8 mouse cellular contexts compared by ENCODE assay signal in genomic region chr2:17730957-17731830, GRCm38 (mm10). TPM values are rescaled to one million over a fixed set of nuclear protein-coding genes. Genes with fewer than 3 reads are reported as not detected.
DNase-seq lines count a peak whose midpoint lies in the region; ATAC-seq lines count a peak whose summit lies in the region.

Gene Nebl (minus strand): TSS chr2:17731464.

- peak within 1 kb of the TSS; percentile 97 for H3K4me2 ChIP-seq in heart, embryonic 12.5 days
- peak within 1 kb of the TSS; percentile 70 for H3K4me2 ChIP-seq in liver, embryonic 15.5 days
- peak within 1 kb of the TSS; percentile 81 for H3K4me2 ChIP-seq in neural tube, embryonic 13.5 days

- no peaks in the 10 kb centered on the region for H3K9me3 ChIP-seq in heart, embryonic 12.5 days (replicated peaks)
- no peaks in the 10 kb centered on the region for H3K9me3 ChIP-seq in liver, embryonic 15.5 days (replicated peaks)
- no peaks in the 10 kb centered on the region for H3K9me3 ChIP-seq in neural tube, embryonic 13.5 days

- DNase-seq in urinary bladder, adult 18-20 months (ENCODE audit: low spot score in 2 of 2): peak; percentile 15 to 31
- DNase-seq in urinary bladder, postnatal 10 days (ENCODE audit: low spot score): no peak
- DNase-seq in embryo, embryonic 11 days: peak; percentile 85
- peak; percentile 67 for DNase-seq in layer of hippocampus, adult 11-12 months (ENCODE audit: low spot score)
- peak; percentile 60 for DNase-seq in urinary bladder, postnatal 14 days (ENCODE audit: low spot score)

- ATAC-seq in heart, embryonic 12.5 days (ENCODE audit: insufficient number of reproducible peaks, low FRiP score): peak; percentile 69
- ATAC-seq in liver, embryonic 15.5 days (ENCODE audit: insufficient read depth): no peak
- peak; percentile 91 for ATAC-seq in neural tube, embryonic 13.5 days (ENCODE audit: low read depth)

- H3K27me3 ChIP-seq in heart, embryonic 12.5 days (replicated peaks): peaks cover 25% of the 10 kb centered on the region; the same call in 1 of the 2 replicates
- peaks cover 57% of the 10 kb centered on the region for H3K27me3 ChIP-seq in liver, embryonic 15.5 days
- peaks cover 37% of the 10 kb centered on the region for H3K27me3 ChIP-seq in neural tube, embryonic 13.5 days

- WGBS in heart, embryonic 12.5 days: under 1% methylated on average over 59 of the region's 59 CpGs
- under 1% methylated on average over 57 of the region's 59 CpGs for WGBS in liver, embryonic 15.5 days (ENCODE audit: insufficient replicate concordance)
- WGBS in neural tube, embryonic 13.5 days: under 1% methylated on average over 59 of the region's 59 CpGs

- H3K27ac ChIP-seq in heart, embryonic 12.5 days (ENCODE audit: poor library complexity, severe bottlenecking): no peak within 1 kb of the TSS
- no peak within 1 kb of the TSS for H3K27ac ChIP-seq in liver, embryonic 15.5 days (replicated peaks)
- H3K27ac ChIP-seq in neural tube, embryonic 13.5 days (replicated peaks): peak within 1 kb of the TSS; percentile 78

- peak within 1 kb of the TSS; percentile 73 for H3K9ac ChIP-seq in heart, embryonic 12.5 days
- no peak within 1 kb of the TSS for H3K9ac ChIP-seq in liver, embryonic 15.5 days
- H3K9ac ChIP-seq in neural tube, embryonic 13.5 days: peak within 1 kb of the TSS; percentile 85

- peaks cover 11% of the 10 kb centered on the region; the same call in 1 of the 2 replicates for H3K4me1 ChIP-seq in heart, embryonic 12.5 days (replicated peaks)
- H3K4me1 ChIP-seq in liver, embryonic 15.5 days (replicated peaks): peaks cover 8% of the 10 kb centered on the region; the same call in 1 of the 2 replicates
- peaks cover 24% of the 10 kb centered on the region for H3K4me1 ChIP-seq in neural tube, embryonic 13.5 days (replicated peaks)

- H3K36me3 ChIP-seq in heart, embryonic 12.5 days: no peaks in the 10 kb centered on the region
- H3K36me3 ChIP-seq in liver, embryonic 15.5 days (replicated peaks): no peaks in the 10 kb centered on the region
- H3K36me3 ChIP-seq in neural tube, embryonic 13.5 days: no peaks in the 10 kb centered on the region

- H3K4me3 ChIP-seq in heart, embryonic 12.5 days: peak within 1 kb of the TSS; percentile 62
- peak within 1 kb of the TSS; percentile 48 for H3K4me3 ChIP-seq in liver, embryonic 15.5 days (replicated peaks)
- H3K4me3 ChIP-seq in neural tube, embryonic 13.5 days: peak within 1 kb of the TSS; percentile 66

RNA-seq across cellular contexts. Expression of gene Nebl, which starts in this region (rescaled TPM):
- polyA plus RNA-seq in heart, embryonic 12.5 days (2016; fragmentation: Nextera tagmentation; extraction: Ambion mirVana): 337 and 368 TPM in 2 replicates
- 0.30 and 0.35 TPM in 2 replicates for polyA plus RNA-seq in liver, embryonic 15.5 days (2015; fragmentation: Nextera tagmentation; extraction: Ambion mirVana)
- 9.2 and 10.9 TPM in 2 replicates for polyA plus RNA-seq in neural tube, embryonic 13.5 days (2015; fragmentation: Nextera tagmentation; extraction: Ambion mirVana)

Comparison
In these comparisons a context has a peak if more than half of its experiments do, and no peak if none do; other contexts are left out.
1. RNA of gene Nebl (polyA plus RNA-seq): 337 to 368 TPM in heart, embryonic 12.5 days; 9.2 to 10.9 TPM in neural tube, embryonic 13.5 days and 0.30 to 0.35 TPM in liver, embryonic 15.5 days; every median in the first group is over 10 times any median in the second.
2. Peak in every context shown above with its lines, with median percentiles within 50 percentile points of each other: H3K4me2 ChIP-seq and H3K4me3 ChIP-seq.